ENCODE assay signal across 8 mouse cellular contexts in genomic region chr12:100361330-100361729, GRCm38 (mm10).
DNase-seq lines count a peak whose midpoint lies in the region.
"Had no signal": no experiment of that assay in that cellular context is flagged by ENCODE, and none has a peak within 500 bp of the region (broad histone marks: within the 10 kb centered on the region; RNA-seq: fewer than 3 reads in every experiment).

No protein-coding gene starts in this region.

- intact Hi-C loops in left cerebral cortex, postnatal 14 days (cut with DNase I): no loop called here

- peak; percentile 87 for DNase-seq in heart, adult 11 months
- DNase-seq in heart, adult 8-10 months (ENCODE audit: low spot score): no peak
- peak; percentile 78 to 86 for DNase-seq in frontal cortex, postnatal 36 days (ENCODE audit: low spot score in 2 of 2)
- DNase-seq in left cerebral cortex, postnatal 14 days (ENCODE audit: low spot score in 2 of 2): peak; percentile 81 to 90
- peak; percentile 40 for DNase-seq in skeletal muscle tissue, adult 2 months (ENCODE audit: low read depth, low spot score)
- no peak for DNase-seq in lung, postnatal 10 days
- no peak for DNase-seq in urinary bladder, postnatal 14 days (ENCODE audit: low spot score)
- DNase-seq: lung, adult 18-20 months had no signal

Comparison
In these comparisons a context has a peak if more than half of its experiments do, and no peak if none do; other contexts are left out.
1. DNase-seq: peak in heart, adult 11 months (single experiment), frontal cortex, postnatal 36 days (2 of 2), left cerebral cortex, postnatal 14 days (2 of 2) and skeletal muscle tissue, adult 2 months (single experiment); none in heart, adult 8-10 months (single experiment), lung, postnatal 10 days (single experiment) and urinary bladder, postnatal 14 days (single experiment).